Mouse (Mus musculus) neural tube, embryonic 11.5 days (tissue): ENCODE results near the gene Hsd17b2. TPM values are rescaled to one million over a fixed set of nuclear protein-coding genes. Genes with fewer than 3 reads are reported as not detected.

Experiments used
- polyA plus RNA-seq: library from polyadenylated mRNA; unstranded; fragments of >200 nt; fragmentation: Nextera tagmentation; extraction: Ambion mirVana; gene quantifications from 2 replicates; pipeline ENCODE4 v1.2.1, GENCODE M21; 2014

The Hsd17b2 gene
- polyA plus RNA-seq, 1 experiment from 2014 or later, result not detected

Other genes starting within 250 kb of the Hsd17b2 start
- gene Plcg2, start 203.6 kb upstream of the Hsd17b2 start, polyA plus RNA-seq, result 3.1 and 3.4 TPM in 2 replicates
- gene Sdr42e1, start 28.2 kb upstream of the Hsd17b2 start, polyA plus RNA-seq, result 0.73 and 1.0 TPM in 2 replicates
- 59.5 and 59.9 TPM in 2 replicates for gene Mphosph6, start 100.0 kb downstream of the Hsd17b2 start, polyA plus RNA-seq